Mouse (Mus musculus) embryonic fibroblast, embryonic 13.5 days (primary cell): Measurements from ENCODE around the gene Drg1. TPM values are rescaled to one million over a fixed set of nuclear protein-coding genes. Genes with fewer than 3 reads are reported as not detected.

Experiments
- H3K27ac ChIP-seq: 2 replicates; pipeline ENCODE4 v1.5.1; 2012; ENCODE audit warnings: low read length, control low read depth, inconsistent platforms; ENCODE audit not compliant: insufficient read depth
- H3K4me1 ChIP-seq: 2 replicates; pipeline ENCODE4 v1.6.1; 2011; ENCODE audit warnings: low read length; ENCODE audit not compliant: control insufficient read depth, insufficient read depth
- H3K4me3 ChIP-seq: 2 replicates; pipeline ENCODE4 v1.5.1; 2011; ENCODE audit warnings: mild to moderate bottlenecking, control low read depth, low read length; ENCODE audit not compliant: insufficient read depth
- CTCF ChIP-seq: IDR thresholded peaks from 2 replicates; pipeline ENCODE4 v1.5.1; 2011; ENCODE audit warnings: mild to moderate bottlenecking, control low read depth, low read length, moderate library complexity, borderline replicate concordance; ENCODE audit not compliant: insufficient read depth
- POLR2A ChIP-seq: IDR thresholded peaks from 2 replicates; pipeline ENCODE4 v1.6.1; 2011; ENCODE audit warnings: low read depth, mild to moderate bottlenecking, control low read depth, low read length, moderate library complexity
- polyA plus RNA-seq: library from polyadenylated mRNA; stranded (reverse); fragments of >200 nt; gene quantifications from 2 replicates; pipeline ENCODE4 v1.2.4, GENCODE M21; 2011; ENCODE audit warnings: low read depth; ENCODE audit not compliant: missing spikeins, insufficient read length

The Drg1 gene
- polyA plus RNA-seq, 1 experiment, result 112 TPM

GRCm38 (mm10) chr11:3290640-3291310 lies 24.6 kb upstream of the Drg1 start:
- Histone ChIP-seq H3K4me3 (peak overlapping the region; percentile 91), H3K4me1 (no peaks in the 10 kb centered on the region; the same call in 1 of the 2 replicates), H3K27ac (peak overlapping the region; percentile 66; the same call in 1 of the 2 replicates)
- no peak for TF ChIP-seq POLR2A
- no peak for TF ChIP-seq CTCF

GRCm38 (mm10) chr11:3289803-3290639 lies 23.8 kb upstream of the Drg1 start:
- Histone ChIP-seq H3K4me3 (peak overlapping the region; percentile 91), H3K27ac (peak overlapping the region; percentile 96)
- TF ChIP-seq POLR2A (peak; percentile 63), CTCF (peak; percentile 58)

DNA sequence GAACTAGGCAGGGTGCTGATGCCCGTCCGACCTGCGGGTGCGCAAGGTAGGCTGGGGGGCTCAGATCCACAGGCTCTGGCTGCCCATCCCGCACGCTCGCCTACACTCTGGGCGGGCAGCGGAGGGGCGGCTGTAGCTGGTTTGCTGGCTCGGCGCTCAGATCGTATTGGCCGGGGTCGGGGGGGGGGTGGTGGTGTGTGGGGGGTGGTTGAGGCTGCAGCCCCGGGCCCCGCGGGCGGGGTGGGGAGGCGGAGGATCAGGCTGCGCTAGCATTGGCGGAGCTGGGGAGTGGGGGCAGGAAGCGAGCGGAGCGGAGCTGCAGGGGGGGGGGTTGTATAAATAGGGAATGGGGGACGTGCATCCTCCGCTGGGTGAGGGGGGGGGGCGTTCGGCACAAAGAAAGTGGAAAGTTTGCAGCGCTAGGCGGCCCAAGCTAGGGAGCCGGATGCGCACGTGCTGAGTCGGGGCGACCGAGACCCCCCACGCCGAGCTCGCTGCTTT lies 23.1 kb upstream of the Drg1 start:
- H3K4me1 ChIP-seq, result no peaks in the 10 kb centered on the region; the same call in 1 of the 2 replicates
- TF ChIP-seq CTCF (no peak), POLR2A (no peak)
- H3K4me3 ChIP-seq, result peak overlapping the region; percentile 91
- peak overlapping the region; percentile 96 for H3K27ac ChIP-seq

More at GRCm38 (mm10) chr11:3289803-3290639, 23.8 kb upstream of the Drg1 start:
- H3K4me1 ChIP-seq, result no peaks in the 10 kb centered on the region; the same call in 1 of the 2 replicates

DNA sequence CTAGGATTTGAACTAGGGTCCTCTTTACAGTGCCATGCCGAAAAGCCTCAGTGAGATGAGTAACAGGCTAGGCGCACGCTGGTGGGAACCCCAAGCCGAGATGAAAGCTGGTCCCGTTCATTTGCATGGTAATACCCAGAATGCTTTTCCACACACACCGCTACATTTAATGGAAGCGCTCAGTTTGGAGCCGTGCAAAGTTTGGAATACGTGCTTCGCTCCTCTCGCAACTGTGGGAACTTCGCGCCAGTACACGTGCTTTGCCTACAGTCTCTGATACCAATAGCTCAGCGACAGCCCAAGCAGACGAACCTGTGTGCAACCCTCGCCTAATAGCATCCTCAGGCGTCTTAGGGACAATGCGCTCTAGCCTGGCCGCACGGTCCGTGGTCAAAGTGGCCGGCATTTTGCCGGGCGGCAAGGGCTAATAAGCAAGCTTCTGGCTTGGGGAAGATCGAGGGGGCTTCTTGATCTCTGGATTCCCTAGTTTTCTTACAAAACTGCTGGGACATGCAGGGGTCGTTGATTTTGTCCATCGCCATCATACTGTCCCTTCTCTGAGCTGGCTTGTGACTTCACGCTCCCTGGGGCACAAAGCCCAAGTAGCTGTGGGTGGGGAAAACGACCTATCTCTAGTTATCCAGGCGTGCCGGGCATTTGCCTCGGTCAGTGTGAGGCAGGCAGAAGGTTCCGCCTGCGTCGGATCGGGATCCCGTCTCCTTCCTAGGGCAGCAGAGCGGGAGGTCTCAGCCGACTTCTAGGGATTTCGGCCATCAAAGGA lies 22.5 kb upstream of the Drg1 start, which contains the start of gene Patz1:
Gene Patz1, plus strand, starts transcription at position 354 of the 781 bp plus-strand sequence.
- H3K4me3 ChIP-seq, result peak within 1 kb of the TSS; percentile 91
- TF ChIP-seq POLR2A, result peak; percentile 88
- TF ChIP-seq CTCF, result no peak
- peak within 1 kb of the TSS; percentile 96 for H3K27ac ChIP-seq
- no peaks in the 10 kb centered on the region; the same call in 1 of the 2 replicates for H3K4me1 ChIP-seq

DNA sequence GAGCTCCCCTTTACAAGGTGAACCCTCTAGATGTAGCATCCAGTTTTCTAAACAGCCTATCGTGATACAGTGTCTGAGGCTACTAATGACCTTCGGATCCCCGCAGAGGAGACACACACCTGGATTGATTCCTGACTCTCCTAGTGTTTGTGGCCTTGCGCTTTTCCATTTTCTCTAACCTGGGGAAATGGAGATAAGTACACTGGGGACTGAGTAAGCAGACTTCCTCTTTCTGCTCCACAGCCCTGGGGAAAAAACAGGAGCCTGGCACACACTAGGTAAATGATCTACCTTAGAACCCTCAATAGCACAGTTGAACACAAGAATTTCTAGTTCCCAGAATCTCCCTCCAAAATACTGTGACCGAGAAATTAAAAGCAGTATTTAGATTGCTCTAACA lies 21.7 kb upstream of the Drg1 start:
- TF ChIP-seq CTCF (no peak), POLR2A (no peak)
- Histone ChIP-seq H3K4me3 (no peak overlapping the region), H3K27ac (no peak overlapping the region), H3K4me1 (no peaks in the 10 kb centered on the region)

DNA sequence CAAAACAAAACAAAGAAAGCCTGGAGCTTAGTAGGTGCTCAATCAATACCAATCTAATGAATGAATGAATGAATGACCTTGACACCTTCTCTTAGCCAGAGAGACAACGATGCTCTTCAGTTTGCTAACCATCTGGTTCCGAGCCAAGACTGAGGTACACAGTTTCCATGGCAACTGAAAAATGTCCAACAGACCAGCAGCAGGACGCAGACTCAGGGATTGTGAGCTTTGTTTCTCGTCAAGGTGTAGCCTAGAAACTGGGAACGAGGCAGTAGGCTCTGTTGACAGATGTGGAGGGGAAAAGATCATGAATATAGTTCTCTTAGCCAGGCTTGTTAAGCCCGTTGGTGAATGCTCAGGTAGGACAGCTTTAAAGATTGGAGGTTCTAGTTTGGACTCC lies 20.9 kb upstream of the Drg1 start:
- Histone ChIP-seq H3K27ac (no peak overlapping the region), H3K4me3 (no peak overlapping the region), H3K4me1 (no peaks in the 10 kb centered on the region)
- TF ChIP-seq CTCF (no peak), POLR2A (no peak)

- TF ChIP-seq CTCF (no peak), POLR2A (no peak)
- Histone ChIP-seq H3K4me1 (no peaks in the 10 kb centered on the region), H3K4me3 (no peak overlapping the region), H3K27ac (no peak overlapping the region)
Measured at GRCm38 (mm10) chr11:3285940-3286339, 19.7 kb upstream of the Drg1 start.

GRCm38 (mm10) chr11:3283645-3284044 lies 17.4 kb upstream of the Drg1 start:
- no peaks in the 10 kb centered on the region for H3K4me1 ChIP-seq

DNA sequence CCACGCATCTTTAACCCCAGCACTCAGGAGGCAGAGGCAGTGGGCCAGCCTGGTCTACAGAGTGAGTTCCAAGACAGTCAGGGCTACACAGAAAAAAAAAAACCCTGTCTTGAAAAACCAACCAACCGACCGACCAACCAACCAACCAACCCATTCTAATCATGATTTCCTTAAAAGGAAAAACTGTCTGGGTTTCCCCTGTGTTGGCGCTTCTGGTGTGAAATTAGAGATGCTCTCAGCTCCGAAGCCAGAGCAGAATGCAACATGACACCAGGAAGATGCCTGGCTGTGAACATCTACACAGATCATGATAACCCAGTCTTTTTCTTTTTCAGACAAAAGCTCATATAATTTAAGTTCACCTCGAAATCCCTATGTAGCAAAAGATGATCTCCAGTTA lies 16.7 kb upstream of the Drg1 start:
- Histone ChIP-seq H3K4me3 (no peak overlapping the region), H3K27ac (no peak overlapping the region), H3K4me1 (no peaks in the 10 kb centered on the region)
- TF ChIP-seq POLR2A (no peak), CTCF (no peak)

More at GRCm38 (mm10) chr11:3283645-3284044, 17.4 kb upstream of the Drg1 start:
- Histone ChIP-seq H3K4me3 (no peak overlapping the region), H3K27ac (no peak overlapping the region)
- TF ChIP-seq POLR2A (no peak), CTCF (no peak)
